Mouse (Mus musculus): ENCODE measurements at regions not wholly inside any gene's neighbourhood (a gene's known extent, or its start where the extent isn't known, plus 50 kb on each side); places are given as distances from the start of the nearest gene placed in this dataset.
"Not testable (repeated sequence)": the region's sequence is repeated elsewhere in the genome, so short reads cannot be mapped to it uniquely, and the experiment has no call there.

- H3K27ac ChIP-seq (replicated peaks; ENCODE audit: low read depth, low read length), result no peak overlapping the region
- no peaks in the 10 kb centered on the region for H3K9me3 ChIP-seq (replicated peaks; ENCODE audit: control insufficient read depth, low read length)
- DNase-seq (ENCODE audit: low spot score) (peak; percentile 42), ATAC-seq (replicated peaks; ENCODE audit: insufficient number of reproducible peaks, low FRiP score, low TSS enrichment, low read depth) (peak; percentile 72)
- H3K36me3 ChIP-seq (replicated peaks; ENCODE audit: control insufficient read depth, insufficient read depth, low read depth, low read length), result no peaks in the 10 kb centered on the region
- 0 out of 2 replicates have a peak, but pooled peaks cover 2% of the 10 kb centered on the region for H3K4me1 ChIP-seq (ENCODE audit: control insufficient read depth, insufficient read depth, low read length)
- H3K4me3 ChIP-seq (ENCODE audit: low read depth, low read length), result no peak overlapping the region
- no peaks in the 10 kb centered on the region for H3K27me3 ChIP-seq (ENCODE audit: control insufficient read depth, insufficient read depth, low read length)
- 28% methylated on average over 10 of the region's 10 CpGs for WGBS
- H3K9ac ChIP-seq (replicated peaks; ENCODE audit: low read length), result no peak overlapping the region
- no peak overlapping the region for H3K4me2 ChIP-seq (ENCODE audit: low read depth, low read length)
These were observed 263.7 kb downstream of the Eipr1 start for GRCm38 (mm10) chr12:29015200-29015862.

DNA sequence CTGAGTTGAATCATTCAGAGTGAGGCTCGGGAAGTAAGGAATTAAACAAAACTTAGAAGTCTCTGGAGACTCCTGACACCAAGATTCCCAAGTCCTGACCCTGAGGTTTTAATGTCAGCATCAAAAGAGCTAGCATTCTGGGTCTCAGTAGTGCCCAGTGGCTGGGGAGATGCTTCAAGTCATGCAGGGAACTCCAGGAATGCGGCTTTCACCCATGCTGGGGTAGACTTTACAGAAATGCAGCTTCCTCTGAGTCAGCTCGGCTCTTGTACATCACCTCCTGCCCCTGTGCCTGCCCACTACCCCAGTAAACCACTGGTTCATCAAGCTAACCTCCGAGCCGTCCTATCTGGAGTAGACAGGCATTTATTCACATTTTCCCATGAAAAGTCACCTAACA is 269.5 kb downstream of the Eipr1 start:
- Histone ChIP-seq H3K9me3 (replicated peaks; ENCODE audit: control insufficient read depth, low read length) (no peaks in the 10 kb centered on the region), H3K4me1 (ENCODE audit: control insufficient read depth, insufficient read depth, low read length) (no peaks in the 10 kb centered on the region), H3K36me3 (replicated peaks; ENCODE audit: control insufficient read depth, insufficient read depth, low read depth, low read length) (no peaks in the 10 kb centered on the region), H3K27me3 (ENCODE audit: control insufficient read depth, insufficient read depth, low read length) (no peaks in the 10 kb centered on the region), H3K27ac (replicated peaks; ENCODE audit: low read depth, low read length) (no peak overlapping the region), H3K9ac (replicated peaks; ENCODE audit: low read length) (no peak overlapping the region), H3K4me3 (ENCODE audit: low read depth, low read length) (no peak overlapping the region), H3K4me2 (ENCODE audit: low read depth, low read length) (no peak overlapping the region)
- ATAC-seq (replicated peaks; ENCODE audit: insufficient number of reproducible peaks, low FRiP score, low TSS enrichment, low read depth), result no peak
- no peak for DNase-seq (ENCODE audit: low spot score)
- WGBS, result 69% methylated on average over 5 of the region's 5 CpGs

DNA sequence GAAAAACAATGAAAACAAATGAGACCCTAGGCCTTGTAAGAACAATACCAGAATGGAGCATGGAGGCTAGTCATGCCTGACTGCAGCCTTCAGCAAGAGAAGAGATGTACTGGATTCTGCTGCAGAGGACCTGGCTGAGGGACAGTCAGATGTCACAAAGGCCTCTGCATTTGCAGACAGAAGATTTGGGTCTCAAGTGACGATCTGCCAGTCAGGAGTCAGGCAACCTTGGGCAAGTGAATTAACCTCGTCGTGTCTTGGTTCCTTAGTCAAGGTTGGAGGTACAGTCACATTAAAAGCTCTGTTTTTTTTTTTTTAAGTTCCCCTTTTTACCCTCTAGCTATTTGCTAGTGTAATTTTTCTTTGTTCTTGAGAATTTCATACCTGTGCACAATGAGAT is 276.6 kb downstream of the Eipr1 start:
- DNase-seq (ENCODE audit: low spot score) (no peak), ATAC-seq (replicated peaks; ENCODE audit: insufficient number of reproducible peaks, low FRiP score, low TSS enrichment, low read depth) (no peak)
- no peak overlapping the region for H3K9ac ChIP-seq (replicated peaks; ENCODE audit: low read length)
- no peaks in the 10 kb centered on the region for H3K4me1 ChIP-seq (ENCODE audit: control insufficient read depth, insufficient read depth, low read length)
- H3K27ac ChIP-seq (replicated peaks; ENCODE audit: low read depth, low read length), result no peak overlapping the region
- H3K4me2 ChIP-seq (ENCODE audit: low read depth, low read length), result no peak overlapping the region
- WGBS, result 79% methylated on average over 3 of the region's 3 CpGs
- H3K9me3 ChIP-seq (replicated peaks; ENCODE audit: control insufficient read depth, low read length), result no peaks in the 10 kb centered on the region
- H3K4me3 ChIP-seq (ENCODE audit: low read depth, low read length), result no peak overlapping the region
- no peaks in the 10 kb centered on the region for H3K27me3 ChIP-seq (ENCODE audit: control insufficient read depth, insufficient read depth, low read length)
- H3K36me3 ChIP-seq (replicated peaks; ENCODE audit: control insufficient read depth, insufficient read depth, low read depth, low read length), result no peaks in the 10 kb centered on the region

- WGBS, result 68% methylated on average over 7 of the region's 7 CpGs
These were observed 277.9 kb downstream of the Eipr1 start for GRCm38 (mm10) chr12:29029461-29029860.

GRCm38 (mm10) chr12:29046009-29046408 is 294.4 kb downstream of the Eipr1 start:
- Histone ChIP-seq H3K9ac (replicated peaks; ENCODE audit: low read length) (no peak overlapping the region), H3K9me3 (replicated peaks; ENCODE audit: control insufficient read depth, low read length) (no peaks in the 10 kb centered on the region), H3K4me2 (ENCODE audit: low read depth, low read length) (no peak overlapping the region), H3K27me3 (ENCODE audit: control insufficient read depth, insufficient read depth, low read length) (no peaks in the 10 kb centered on the region), H3K4me1 (ENCODE audit: control insufficient read depth, insufficient read depth, low read length) (peaks cover 2% of the 10 kb centered on the region; the same call in 1 of the 2 replicates), H3K27ac (replicated peaks; ENCODE audit: low read depth, low read length) (no peak overlapping the region), H3K36me3 (replicated peaks; ENCODE audit: control insufficient read depth, insufficient read depth, low read depth, low read length) (no peaks in the 10 kb centered on the region), H3K4me3 (ENCODE audit: low read depth, low read length) (no peak overlapping the region)
- WGBS, result 84% methylated on average over 8 of the region's 8 CpGs
- no peak for ATAC-seq (replicated peaks; ENCODE audit: insufficient number of reproducible peaks, low FRiP score, low TSS enrichment, low read depth)
- no peak for DNase-seq (ENCODE audit: low spot score)

More at GRCm38 (mm10) chr12:29029461-29029860, 277.9 kb downstream of the Eipr1 start:
- Histone ChIP-seq H3K4me2 (ENCODE audit: low read depth, low read length) (no peak overlapping the region), H3K9ac (replicated peaks; ENCODE audit: low read length) (no peak overlapping the region), H3K4me3 (ENCODE audit: low read depth, low read length) (no peak overlapping the region), H3K9me3 (replicated peaks; ENCODE audit: control insufficient read depth, low read length) (no peaks in the 10 kb centered on the region), H3K27ac (replicated peaks; ENCODE audit: low read depth, low read length) (no peak overlapping the region), H3K4me1 (ENCODE audit: control insufficient read depth, insufficient read depth, low read length) (no peaks in the 10 kb centered on the region), H3K27me3 (ENCODE audit: control insufficient read depth, insufficient read depth, low read length) (no peaks in the 10 kb centered on the region), H3K36me3 (replicated peaks; ENCODE audit: control insufficient read depth, insufficient read depth, low read depth, low read length) (no peaks in the 10 kb centered on the region)
- DNase-seq (ENCODE audit: low spot score) (no peak), ATAC-seq (replicated peaks; ENCODE audit: insufficient number of reproducible peaks, low FRiP score, low TSS enrichment, low read depth) (no peak)

GRCm38 (mm10) chr12:29048596-29048995 is 297.0 kb downstream of the Eipr1 start:
- Histone ChIP-seq H3K9ac (replicated peaks; ENCODE audit: low read length) (peak overlapping the region; percentile 41; the same call in 1 of the 2 replicates), H3K27ac (replicated peaks; ENCODE audit: low read depth, low read length) (peak overlapping the region; percentile 68)
- DNase-seq (ENCODE audit: low spot score) (peak; percentile 8), ATAC-seq (replicated peaks; ENCODE audit: insufficient number of reproducible peaks, low FRiP score, low TSS enrichment, low read depth) (0 out of 2 replicates have a peak, but pooled peaks have one; percentile 8)
- not testable (repeated sequence) for H3K4me2 ChIP-seq (ENCODE audit: low read depth, low read length); H3K9me3 ChIP-seq (replicated peaks; ENCODE audit: control insufficient read depth, low read length); H3K27me3 ChIP-seq (ENCODE audit: control insufficient read depth, insufficient read depth, low read length); H3K36me3 ChIP-seq (replicated peaks; ENCODE audit: control insufficient read depth, insufficient read depth, low read depth, low read length); H3K4me1 ChIP-seq (ENCODE audit: control insufficient read depth, insufficient read depth, low read length); H3K4me3 ChIP-seq (ENCODE audit: low read depth, low read length)
- WGBS, result 39% methylated on average over 2 of the region's 4 CpGs

DNA sequence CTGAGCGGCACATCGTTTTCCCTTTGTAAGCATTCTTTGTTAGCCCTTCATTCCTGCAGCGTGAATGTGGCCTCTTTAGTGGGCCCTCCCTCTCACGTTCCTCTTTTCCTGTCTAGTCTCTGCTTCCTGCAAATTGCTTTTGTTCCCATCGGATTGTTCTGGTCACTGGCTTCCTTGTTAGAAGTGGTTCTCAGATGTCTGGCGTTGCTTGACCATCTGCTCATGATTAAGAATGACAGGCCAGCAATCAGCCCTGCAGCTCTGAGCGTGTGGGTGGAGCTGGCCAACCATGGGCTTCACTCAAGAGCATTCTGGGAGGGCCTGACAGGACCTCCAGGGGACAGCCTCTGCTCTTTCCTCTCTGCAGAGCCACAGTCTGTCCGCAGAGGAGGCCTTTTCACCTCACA is 297.5 kb downstream of the Eipr1 start:
- Histone ChIP-seq H3K4me3 (ENCODE audit: low read depth, low read length) (no peak overlapping the region), H3K27ac (replicated peaks; ENCODE audit: low read depth, low read length) (peak overlapping the region; percentile 68), H3K4me2 (ENCODE audit: low read depth, low read length) (no peak overlapping the region), H3K9me3 (replicated peaks; ENCODE audit: control insufficient read depth, low read length) (no peaks in the 10 kb centered on the region), H3K4me1 (ENCODE audit: control insufficient read depth, insufficient read depth, low read length) (peaks cover 2% of the 10 kb centered on the region; the same call in 1 of the 2 replicates), H3K27me3 (ENCODE audit: control insufficient read depth, insufficient read depth, low read length) (no peaks in the 10 kb centered on the region), H3K9ac (replicated peaks; ENCODE audit: low read length) (peak overlapping the region; percentile 41; the same call in 1 of the 2 replicates), H3K36me3 (replicated peaks; ENCODE audit: control insufficient read depth, insufficient read depth, low read depth, low read length) (no peaks in the 10 kb centered on the region)
- 1% methylated on average over 8 of the region's 8 CpGs for WGBS
- DNase-seq (ENCODE audit: low spot score) (peak; percentile 88), ATAC-seq (replicated peaks; ENCODE audit: insufficient number of reproducible peaks, low FRiP score, low TSS enrichment, low read depth) (peak; percentile 96)

- peak overlapping the region; percentile 68; the same call in 1 of the 2 replicates for H3K27ac ChIP-seq (replicated peaks; ENCODE audit: low read depth, low read length)
- ATAC-seq (replicated peaks; ENCODE audit: insufficient number of reproducible peaks, low FRiP score, low TSS enrichment, low read depth), result no peak
- H3K9ac ChIP-seq (replicated peaks; ENCODE audit: low read length), result 0 out of 2 replicates have a peak overlapping the region, but pooled peaks have one; percentile 9
These were observed 298.2 kb downstream of the Eipr1 start for GRCm38 (mm10) chr12:29049801-29050200.

More at GRCm38 (mm10) chr12:29049801-29050200, 298.2 kb downstream of the Eipr1 start:
- Histone ChIP-seq H3K4me3 (ENCODE audit: low read depth, low read length) (no peak overlapping the region), H3K4me1 (ENCODE audit: control insufficient read depth, insufficient read depth, low read length) (peaks cover 2% of the 10 kb centered on the region; the same call in 1 of the 2 replicates), H3K4me2 (ENCODE audit: low read depth, low read length) (no peak overlapping the region), H3K27me3 (ENCODE audit: control insufficient read depth, insufficient read depth, low read length) (no peaks in the 10 kb centered on the region), H3K36me3 (replicated peaks; ENCODE audit: control insufficient read depth, insufficient read depth, low read depth, low read length) (no peaks in the 10 kb centered on the region), H3K9me3 (replicated peaks; ENCODE audit: control insufficient read depth, low read length) (no peaks in the 10 kb centered on the region)
- no peak for DNase-seq (ENCODE audit: low spot score)

Measured in embryonic facial prominence, embryonic 11.5 days (tissue).